ENCODE assay signal across 8 mouse cellular contexts in the genomic region with DNA sequence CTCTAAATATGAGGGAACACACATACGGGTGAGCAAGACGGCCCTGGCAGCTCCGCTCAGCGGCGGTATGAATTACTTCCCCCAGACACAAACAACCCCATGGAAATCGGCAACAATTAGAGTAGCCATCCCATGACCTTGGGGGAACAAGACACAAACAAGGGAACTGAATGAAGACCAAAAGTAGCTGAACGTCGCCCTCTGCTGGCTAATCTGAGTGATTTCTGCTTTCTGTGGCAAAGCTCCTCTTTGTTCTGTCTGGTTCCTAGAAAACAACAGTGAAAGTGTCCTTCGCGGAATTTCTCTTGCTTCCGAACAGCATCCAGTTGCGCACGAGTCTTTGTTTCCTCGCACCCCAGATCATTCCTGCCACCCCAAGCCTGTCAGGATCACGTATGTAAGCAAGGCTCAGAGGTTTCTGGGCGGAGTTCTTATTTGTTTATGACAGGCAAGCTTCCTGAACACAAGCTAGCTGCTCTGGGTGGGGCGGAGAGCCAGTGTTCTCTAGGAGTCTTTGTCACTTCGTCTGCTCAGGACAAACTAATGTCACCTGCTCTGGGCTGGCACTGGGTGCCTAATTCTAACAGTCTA. TPM values are rescaled to one million over a fixed set of nuclear protein-coding genes. Genes with fewer than 3 reads are reported as not detected.
DNase-seq lines count a peak whose midpoint lies in the region; ATAC-seq and TF ChIP-seq lines count a peak whose summit lies in the region.

A gene (plus strand): TSS at position 216 of the 591 bp plus-strand sequence.

- peak within 1 kb of the TSS; percentile 61 for H3K9ac ChIP-seq in MEL (ENCODE audit: control insufficient read depth, low read depth, low read length, poor library complexity, severe bottlenecking)
- peak within 1 kb of the TSS; percentile 58 for H3K9ac ChIP-seq in lung, embryonic 16.5 days (ENCODE audit: low read length)

- H3K79me2 ChIP-seq in MEL (ENCODE audit: control insufficient read depth, insufficient read depth, low read length, poor library complexity), result no peaks in the 10 kb centered on the region; the same call in 1 of the 2 replicates

- peak; percentile 59 for ATAC-seq in lung, embryonic 16.5 days (ENCODE audit: low read depth)

- peak; percentile 6; the same call in 1 of the 2 replicates for TF ChIP-seq RAD21 in MEL (IDR thresholded peaks at IDR 0.05; ENCODE audit: low read depth, low read length)

- H3K9me3 ChIP-seq in MEL (replicated peaks; ENCODE audit: insufficient read depth, low read length), result no peaks in the 10 kb centered on the region
- H3K9me3 ChIP-seq in forebrain, embryonic 10.5 days, result no peaks in the 10 kb centered on the region
- H3K9me3 ChIP-seq in lung, embryonic 16.5 days (ENCODE audit: control insufficient read depth, low read length), result no peaks in the 10 kb centered on the region

- no peak for TF ChIP-seq POLR2A in MEL (IDR thresholded peaks at IDR 0.05; ENCODE audit: control insufficient read depth in 1 of 2, insufficient read depth in 1 of 2, low read depth in 1 of 2, low read length in 2 of 2, poor library complexity in 1 of 2)
- no peak for TF ChIP-seq POLR2A in olfactory bulb, adult 2 months (IDR thresholded peaks at IDR 0.05; ENCODE audit: insufficient read depth, low read depth, low read length)

- intact Hi-C loops in heart, postnatal 14 days (cut with DNase I), result loop anchor here (5.0 kb wide), 1 partner anchor 262 kb away; a partner anchor contains a TSS

- 8% methylated on average over 18 of the region's 18 CpGs for WGBS in forebrain, embryonic 10.5 days
- 2% methylated on average over 18 of the region's 18 CpGs for WGBS in lung, embryonic 16.5 days
- WGBS in olfactory bulb, adult 2 months, result 3% methylated on average over 18 of the region's 18 CpGs

- H3K4me3 ChIP-seq in MEL (ENCODE audit: control insufficient read depth in 1 of 2, insufficient read depth in 1 of 2, low read depth in 2 of 2, low read length in 2 of 2), result peak within 1 kb of the TSS; percentile 63 to 69
- H3K4me3 ChIP-seq in forebrain, embryonic 10.5 days, result peak within 1 kb of the TSS; percentile 47
- H3K4me3 ChIP-seq in lung, embryonic 16.5 days (ENCODE audit: low read length), result peak within 1 kb of the TSS; percentile 48
- peak within 1 kb of the TSS; percentile 51 for H3K4me3 ChIP-seq in olfactory bulb, adult 2 months (ENCODE audit: insufficient read depth, low read depth, low read length)

- no peak for TF ChIP-seq EP300 in MEL (IDR thresholded peaks at IDR 0.05; ENCODE audit: low read depth in 1 of 2, low read length in 2 of 2)

- H3K27me3 ChIP-seq in MEL (ENCODE audit: control insufficient read depth in 1 of 2, insufficient read depth in 2 of 2, low read length in 2 of 2), result no peaks in the 10 kb centered on the region
- H3K27me3 ChIP-seq in forebrain, embryonic 10.5 days (ENCODE audit: poor library complexity, severe bottlenecking), result peaks cover 29% of the 10 kb centered on the region
- no peaks in the 10 kb centered on the region for H3K27me3 ChIP-seq in lung, embryonic 16.5 days (ENCODE audit: control insufficient read depth, insufficient read depth, low read depth, low read length)

- TF ChIP-seq CTCF in MEL (IDR thresholded peaks at IDR 0.05 in 2 of 3, conservative IDR thresholded peaks at IDR 0.05 in 1 of 3; ENCODE audit: control insufficient read depth in 1 of 3, insufficient read depth in 1 of 3, low read depth in 2 of 3, low read length in 3 of 3, poor library complexity in 1 of 3, severe bottlenecking in 1 of 3), result peak; percentile 47 to 71 (median 59)
- TF ChIP-seq CTCF in olfactory bulb, adult 2 months (IDR thresholded peaks at IDR 0.05; ENCODE audit: insufficient read depth, low read depth, low read length), result no peak

- H3K27ac ChIP-seq in MEL (ENCODE audit: control insufficient read depth, low read depth, low read length), result peak within 1 kb of the TSS; percentile 49
- peak within 1 kb of the TSS; percentile 89 for H3K27ac ChIP-seq in forebrain, embryonic 10.5 days
- peak within 1 kb of the TSS; percentile 75 for H3K27ac ChIP-seq in lung, embryonic 16.5 days (ENCODE audit: low read length)
- peak within 1 kb of the TSS; percentile 67 for H3K27ac ChIP-seq in olfactory bulb, adult 2 months (ENCODE audit: insufficient read depth, low read depth, low read length)

- peaks cover 0 to 9% of the 10 kb centered on the region in 2 experiments; a peak in 1 of 4 replicates for H3K36me3 ChIP-seq in MEL (ENCODE audit: control insufficient read depth in 1 of 2, insufficient read depth in 2 of 2, low read length in 2 of 2)
- H3K36me3 ChIP-seq in forebrain, embryonic 10.5 days (replicated peaks), result peaks cover 5% of the 10 kb centered on the region
- H3K36me3 ChIP-seq in lung, embryonic 16.5 days (ENCODE audit: control insufficient read depth, insufficient read depth, low read length), result no peaks in the 10 kb centered on the region

- peak; percentile 91 for DNase-seq in MEL (ENCODE audit: low read depth, low spot score)
- peak; percentile 79 for DNase-seq in brain, embryonic 18.5 days (ENCODE audit: low read depth, low spot score)
- peak; percentile 82 for DNase-seq in forebrain, embryonic 10.5 days (ENCODE audit: extremely low spot score, low spot score)
- peak; percentile 78 to 79 for DNase-seq in heart, postnatal 14 days
- DNase-seq in kidney, postnatal 4 days, result peak; percentile 75 to 85
- peak; percentile 75 for DNase-seq in thymus, postnatal 14 days

- peak within 1 kb of the TSS; percentile 59 for H3K4me2 ChIP-seq in lung, embryonic 16.5 days (ENCODE audit: low read depth, low read length)

- H3K4me1 ChIP-seq in MEL (ENCODE audit: control insufficient read depth in 1 of 2, insufficient read depth in 2 of 2, low read length in 2 of 2), result peaks cover 0 to 17% of the 10 kb centered on the region in 2 experiments; a peak in 2 of 4 replicates
- H3K4me1 ChIP-seq in forebrain, embryonic 10.5 days, result peaks cover 32% of the 10 kb centered on the region
- peaks cover 25% of the 10 kb centered on the region for H3K4me1 ChIP-seq in lung, embryonic 16.5 days (replicated peaks; ENCODE audit: control insufficient read depth, insufficient read depth, low read length)
- H3K4me1 ChIP-seq in olfactory bulb, adult 2 months (ENCODE audit: control insufficient read depth, insufficient read depth, low read length), result peaks cover 15% of the 10 kb centered on the region

TF ChIP-seq in MEL, 35 proteins besides CTCF, POLR2A, EP300 and RAD21:
- TF ChIP-seq NRF1 (IDR thresholded peaks at IDR 0.05; ENCODE audit: insufficient read depth, low read depth, low read length, poor library complexity, severe bottlenecking) (no peak), ZNF384 (IDR thresholded peaks at IDR 0.05; ENCODE audit: low read depth, low read length) (no peak), TCF12 (IDR thresholded peaks at IDR 0.05; ENCODE audit: low read depth, low read length) (0 out of 2 replicates have a peak, but pooled peaks have one; percentile 21), NELFE (IDR thresholded peaks at IDR 0.05; ENCODE audit: low read depth, low read length) (no peak), ETS1 (IDR thresholded peaks at IDR 0.05; ENCODE audit: low read depth, low read length) (peak; percentile 38; the same call in 1 of the 2 replicates), ZKSCAN1 (IDR thresholded peaks at IDR 0.05; ENCODE audit: low read depth, low read length) (no peak), TBP (IDR thresholded peaks at IDR 0.05; ENCODE audit: low read depth, low read length) (0 out of 2 replicates have a peak, but pooled peaks have one; percentile 9), ZC3H11A (IDR thresholded peaks at IDR 0.05; ENCODE audit: low read depth, low read length) (no peak), BHLHE40 (IDR thresholded peaks at IDR 0.05; ENCODE audit: borderline replicate concordance, low read depth, low read length) (0 out of 2 replicates have a peak, but pooled peaks have one; percentile 30), MYC (IDR thresholded peaks at IDR 0.05; ENCODE audit: low read depth, low read length) (0 out of 2 replicates have a peak, but pooled peaks have one; percentile 20), MAZ (IDR thresholded peaks at IDR 0.05; ENCODE audit: low read depth, low read length) (peak; percentile 44; the same call in 1 of the 2 replicates), USF1 (IDR thresholded peaks at IDR 0.05; ENCODE audit: low read depth, low read length) (no peak), RCOR1 (IDR thresholded peaks at IDR 0.05; ENCODE audit: low read depth, low read length) (no peak), SMC3 (IDR thresholded peaks at IDR 0.05; ENCODE audit: low read depth, low read length) (peak; percentile 23; the same call in 1 of the 2 replicates), SIN3A (IDR thresholded peaks at IDR 0.05; ENCODE audit: low read length) (peak; percentile 56; the same call in 1 of the 2 replicates), MXI1 (IDR thresholded peaks at IDR 0.05; ENCODE audit: low read depth, low read length) (0 out of 2 replicates have a peak, but pooled peaks have one; percentile 56), POLR2AphosphoS5 (IDR thresholded peaks at IDR 0.05; ENCODE audit: borderline replicate concordance, low read depth, low read length) (no peak)

RNA-seq across cellular contexts. Expression of the gene that starts here (rescaled TPM):
- total RNA-seq in MEL (2012; rRNA removed), result 5.2 TPM in 2 replicates
- 1 to 10 TPM in 1 of 2 experiments, not detected in 1; 8.1 TPM for polyA plus RNA-seq in MEL (2012; ENCODE audit: insufficient read depth in 1 of 2, insufficient read length in 2 of 2, low read depth in 1 of 2, low replicate concordance in 2 of 2, missing spikeins in 1 of 2)
- 7.4 and 7.7 TPM in 2 replicates for polyA plus RNA-seq in forebrain, embryonic 10.5 days (2016; fragmentation: Nextera tagmentation; extraction: Ambion mirVana)
- 1 to 10 TPM; 6.9 to 7.5 TPM for total RNA-seq in heart, postnatal 14 days (2021)
- polyA plus RNA-seq in lung, embryonic 16.5 days (2015; fragmentation: Nextera tagmentation; extraction: Ambion mirVana), result 7.8 and 8.7 TPM in 2 replicates
- not detected in 2 replicates for polyA plus RNA-seq in olfactory bulb, adult 2 months (2012; ENCODE audit: insufficient read depth, insufficient read length, low replicate concordance, missing spikeins)

Comparison
In these comparisons a context has a peak if more than half of its experiments do, and no peak if none do; other contexts are left out.
1. Peak in every context shown above with its lines: DNase-seq, ATAC-seq, H3K4me3 ChIP-seq and H3K27ac ChIP-seq.